Mouse (Mus musculus) ES-Bruce4 (cell line): ENCODE measurements at regions not wholly inside any gene's neighbourhood (a gene's known extent, or its start where the extent isn't known, plus 50 kb on each side); places are given as distances from the start of the nearest gene placed in this dataset.

Source experiments
- EP300 ChIP-seq: IDR thresholded peaks from 2 replicates; pipeline ENCODE4 v1.6.1; 2011; ENCODE audit warnings: low read depth, low read length; ENCODE audit not compliant: insufficient read depth
- POLR2A ChIP-seq: IDR thresholded peaks from one replicate; pipeline ENCODE4 v1.8.1; 2011; ENCODE audit warnings: low read length; ENCODE audit not compliant: insufficient read depth

DNA sequence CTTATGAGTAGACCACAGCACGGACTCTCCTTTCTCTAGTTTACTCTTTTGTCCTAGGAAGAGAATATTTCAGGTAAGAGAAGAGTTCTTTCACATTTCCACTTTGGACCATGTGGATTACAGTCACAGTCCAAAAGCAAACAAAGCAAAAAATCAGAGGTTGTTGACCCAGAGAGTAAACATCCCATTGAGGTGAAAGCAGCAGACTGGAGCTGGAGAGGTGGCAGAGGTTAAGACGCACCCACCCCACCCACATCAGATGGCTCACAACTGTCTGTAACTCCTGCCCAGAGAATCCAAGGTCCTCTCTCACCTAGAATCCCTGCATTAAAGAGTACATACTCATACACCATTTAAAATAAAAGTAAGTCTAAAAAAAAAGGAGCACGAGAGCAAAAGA is 241.7 kb downstream of the Rnf152 start:
- TF ChIP-seq POLR2A, result no peak
- no peak for TF ChIP-seq EP300
